Mouse (Mus musculus) neural tube, embryonic 14.5 days (tissue): ENCODE measurements around the gene Vti1a. TPM values are rescaled to one million over a fixed set of nuclear protein-coding genes. Genes with fewer than 3 reads are reported as not detected.

ENCODE experiments used
- ATAC-seq: fragments of 200-750 bp; cut with Nextera tagmentation; 2 replicates; pipeline ENCODE4 v1.8.0; 2017; ENCODE audit warnings: low read depth, mild to moderate bottlenecking, moderate TSS enrichment, moderate library complexity
- H3K27ac ChIP-seq: fragments of 300-500 bp; sonication (generic); 2 replicates; pipeline ENCODE4 v1.5.1; 2014; ENCODE audit warnings: low read depth, mild to moderate bottlenecking, control low read depth, low read length, moderate library complexity, mixed read lengths
- H3K27me3 ChIP-seq: fragments of 300-500 bp; sonication (generic); 2 replicates; pipeline ENCODE4 v1.6.1; 2014; ENCODE audit warnings: low read length; ENCODE audit not compliant: control insufficient read depth, insufficient read depth
- H3K36me3 ChIP-seq: fragments of 300-500 bp; sonication (generic); 2 replicates; pipeline ENCODE4 v1.6.1; 2014; ENCODE audit warnings: low read length, mixed read lengths; ENCODE audit not compliant: control insufficient read depth, insufficient read depth
- H3K4me1 ChIP-seq: fragments of 300-500 bp; sonication (generic); 2 replicates; pipeline ENCODE4 v1.6.1; 2014; ENCODE audit warnings: low read length; ENCODE audit not compliant: control insufficient read depth, insufficient read depth
- H3K4me2 ChIP-seq: fragments of 300-500 bp; sonication (generic); 2 replicates; pipeline ENCODE4 v1.6.1; 2014; ENCODE audit warnings: mild to moderate bottlenecking, low read depth, low read length, control low read depth
- H3K4me3 ChIP-seq: fragments of 300-500 bp; sonication (generic); 2 replicates; pipeline ENCODE4 v1.5.1; 2014; ENCODE audit warnings: low read depth, low read length, control low read depth, mixed read lengths
- H3K9ac ChIP-seq: fragments of 300-500 bp; sonication (generic); replicated peaks from 2 replicates; pipeline ENCODE4 v1.6.1; 2014; ENCODE audit warnings: low read depth, mild to moderate bottlenecking, control low read depth, low read length, mixed read lengths
- H3K9me3 ChIP-seq: fragments of 300-500 bp; sonication (generic); 2 replicates; pipeline ENCODE4 v1.6.1; 2016; ENCODE audit warnings: low read length; ENCODE audit not compliant: control insufficient read depth
- WGBS: fragments of 180-500 bp; shearing (Covaris S2); extraction: QIAGEN DNeasy Blood & Tissue Kit; methylation state at CpG from one replicate; pipeline ENCODE4 v1.1.7; 2014; 5-methylcytosine and 5-hydroxymethylcytosine counted together
- polyA plus RNA-seq: library from polyadenylated mRNA; unstranded; fragments of >200 nt; fragmentation: Nextera tagmentation; extraction: Ambion mirVana; gene quantifications from 2 replicates; pipeline ENCODE4 v1.2.1, GENCODE M21; 2014

Vti1a gene
- polyA plus RNA-seq, 1 experiment from 2014 or later, result 35.7 TPM

DNA sequence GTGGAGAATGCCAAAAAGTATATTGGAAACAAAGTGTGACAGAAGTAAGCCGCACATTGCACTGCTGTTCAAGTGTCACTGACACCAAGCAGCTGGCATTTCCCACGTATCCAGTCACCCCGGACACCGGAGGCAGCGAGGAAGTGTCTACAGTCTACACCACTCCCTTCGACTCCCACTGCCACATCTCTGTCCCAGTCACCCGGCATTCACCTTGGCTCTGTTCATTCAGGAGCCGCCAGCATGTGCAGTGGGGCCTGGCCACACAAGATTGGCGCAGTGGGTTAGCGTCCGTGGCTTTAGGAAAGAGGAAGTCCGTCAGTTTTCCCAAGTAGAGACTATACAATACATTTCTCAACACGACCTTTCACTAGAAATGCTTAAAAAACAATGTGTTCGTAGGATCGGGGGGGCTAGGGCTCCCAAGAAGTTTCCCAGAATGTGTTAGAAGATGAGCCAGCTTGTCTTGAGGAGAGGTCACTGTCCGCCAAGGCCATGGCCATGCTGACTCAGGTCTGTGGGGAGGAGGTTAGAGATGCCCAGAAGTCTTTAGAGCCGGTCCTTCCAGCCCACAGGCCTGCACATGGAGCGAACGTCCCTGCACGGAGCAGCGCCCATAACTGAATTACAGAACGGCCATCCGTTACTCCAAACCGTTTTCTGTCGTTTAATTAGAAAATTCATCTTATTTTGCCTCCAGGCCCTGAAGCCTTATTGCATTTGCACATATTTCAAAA is 261.4 kb downstream of the Vti1a start:
- Histone ChIP-seq H3K4me3 (no peak overlapping the region), H3K4me1 (peaks cover 6% of the 10 kb centered on the region; the same call in 1 of the 2 replicates), H3K36me3 (no peaks in the 10 kb centered on the region), H3K9ac (no peak overlapping the region), H3K27ac (no peak overlapping the region), H3K4me2 (no peak overlapping the region), H3K27me3 (peaks cover 4% of the 10 kb centered on the region; the same call in 1 of the 2 replicates), H3K9me3 (no peaks in the 10 kb centered on the region)
- WGBS, result 74% methylated on average over 25 of the region's 25 CpGs
- ATAC-seq, result no peak; the same call in 1 of the 2 replicates

DNA sequence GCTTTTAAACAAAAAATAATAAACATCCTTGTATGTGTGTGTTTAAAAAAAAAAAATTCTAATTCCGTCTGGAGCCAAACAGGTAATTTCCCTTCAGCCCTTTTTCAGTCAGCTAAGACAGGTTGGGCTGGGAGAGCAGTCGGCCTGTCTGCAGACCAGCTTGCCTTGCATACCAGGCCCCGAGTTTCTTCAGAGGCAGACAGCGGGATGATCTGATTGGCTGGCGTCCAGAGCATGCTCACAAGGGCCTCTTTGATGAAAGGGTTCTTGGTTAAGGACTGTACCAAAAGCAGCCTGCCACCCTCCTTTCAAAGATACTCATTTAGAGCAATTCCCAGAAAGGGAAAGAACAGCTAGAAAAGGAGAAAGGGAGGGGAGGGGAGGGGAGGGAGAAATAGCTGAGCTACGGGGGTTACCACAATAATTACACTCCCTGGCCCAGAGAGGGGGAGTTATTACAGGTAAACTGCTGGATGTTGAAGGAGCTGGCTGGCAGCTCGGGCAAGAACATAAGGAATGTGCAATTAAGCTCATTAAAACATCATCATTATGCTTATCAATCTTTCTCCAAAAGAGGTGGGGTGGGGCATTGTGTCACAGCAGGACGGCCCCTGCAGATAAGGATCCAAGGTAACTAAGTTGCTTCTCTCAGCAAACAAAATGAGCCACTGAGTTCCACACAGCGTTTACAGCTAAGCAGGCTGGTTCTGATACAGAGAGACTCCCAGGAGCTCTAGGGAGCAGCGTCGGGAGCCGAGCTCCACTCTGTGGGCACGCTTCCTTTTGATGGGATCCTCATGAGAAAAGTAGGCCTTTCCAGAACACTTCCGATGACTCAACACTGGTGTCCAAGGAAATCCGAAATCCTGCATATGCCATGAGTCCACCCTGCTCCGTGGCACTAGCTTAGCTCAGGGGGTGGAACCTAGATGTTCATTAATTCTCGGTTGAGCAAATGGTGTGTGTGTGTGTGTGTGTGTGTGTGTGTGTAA is 262.3 kb downstream of the Vti1a start:
- H3K4me3 ChIP-seq, result no peak overlapping the region
- H3K9me3 ChIP-seq, result no peaks in the 10 kb centered on the region
- H3K4me2 ChIP-seq, result 0 out of 2 replicates have a peak overlapping the region, but pooled peaks have one; percentile 0
- no peak overlapping the region for H3K9ac ChIP-seq
- WGBS, result 32% methylated on average over 17 of the region's 17 CpGs
- H3K36me3 ChIP-seq, result no peaks in the 10 kb centered on the region
- H3K27ac ChIP-seq, result no peak overlapping the region
- H3K4me1 ChIP-seq, result peaks cover 6% of the 10 kb centered on the region; the same call in 1 of the 2 replicates
- ATAC-seq, result peak; percentile 90
- H3K27me3 ChIP-seq, result peaks cover 4% of the 10 kb centered on the region; the same call in 1 of the 2 replicates

DNA sequence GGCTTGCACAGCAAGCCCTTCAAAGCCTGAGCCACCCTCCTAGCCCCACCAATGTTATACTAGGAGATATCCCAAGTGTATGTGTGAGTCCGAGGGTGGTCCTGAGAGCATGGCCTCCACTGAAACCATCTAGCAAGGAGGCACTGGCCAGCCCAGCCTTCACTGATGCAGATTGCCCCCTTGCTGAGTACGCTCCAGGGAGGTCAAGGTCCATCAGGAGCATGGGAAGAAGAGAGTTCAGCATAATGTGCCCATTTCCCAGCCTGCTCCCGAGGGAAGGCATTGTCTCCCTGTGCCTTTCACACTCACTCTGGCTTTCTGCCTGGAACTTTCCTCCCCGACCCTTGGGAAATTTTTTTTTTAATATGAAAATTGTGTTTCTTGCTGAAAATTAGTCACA is 263.2 kb downstream of the Vti1a start:
- no peak overlapping the region for H3K4me3 ChIP-seq
- no peaks in the 10 kb centered on the region for H3K9me3 ChIP-seq
- H3K27me3 ChIP-seq, result peaks cover 4% of the 10 kb centered on the region; the same call in 1 of the 2 replicates
- H3K36me3 ChIP-seq, result no peaks in the 10 kb centered on the region
- H3K4me1 ChIP-seq, result peaks cover 6% of the 10 kb centered on the region; the same call in 1 of the 2 replicates
- WGBS, result 86% methylated on average over 4 of the region's 4 CpGs
- H3K27ac ChIP-seq, result no peak overlapping the region
- ATAC-seq, result no peak
- H3K9ac ChIP-seq, result no peak overlapping the region
- H3K4me2 ChIP-seq, result no peak overlapping the region

DNA sequence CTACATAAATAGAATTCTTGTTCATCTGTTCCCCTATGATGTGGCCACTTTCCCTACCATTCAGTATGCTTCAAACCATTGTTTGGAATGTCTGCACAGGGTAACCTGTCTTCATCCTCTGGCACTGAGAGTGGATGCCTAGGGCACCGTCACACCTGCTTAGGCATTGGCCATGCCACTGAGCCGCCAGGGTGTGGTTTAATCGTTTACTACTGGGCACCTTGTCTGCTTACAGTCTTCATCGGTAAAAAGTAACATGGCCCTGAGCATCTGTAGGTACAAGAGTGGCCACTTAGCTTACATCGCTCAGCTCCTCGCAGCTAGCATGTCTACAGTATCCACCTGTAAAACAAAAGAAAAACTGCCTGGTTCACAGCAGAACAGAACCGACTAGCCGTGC is 264.1 kb downstream of the Vti1a start:
- Histone ChIP-seq H3K9ac (no peak overlapping the region), H3K36me3 (no peaks in the 10 kb centered on the region), H3K4me3 (no peak overlapping the region), H3K27me3 (peaks cover 4% of the 10 kb centered on the region; the same call in 1 of the 2 replicates), H3K27ac (no peak overlapping the region), H3K4me2 (no peak overlapping the region), H3K4me1 (peaks cover 6% of the 10 kb centered on the region; the same call in 1 of the 2 replicates), H3K9me3 (no peaks in the 10 kb centered on the region)
- WGBS, result 93% methylated on average over 8 of the region's 8 CpGs
- no peak for ATAC-seq

DNA sequence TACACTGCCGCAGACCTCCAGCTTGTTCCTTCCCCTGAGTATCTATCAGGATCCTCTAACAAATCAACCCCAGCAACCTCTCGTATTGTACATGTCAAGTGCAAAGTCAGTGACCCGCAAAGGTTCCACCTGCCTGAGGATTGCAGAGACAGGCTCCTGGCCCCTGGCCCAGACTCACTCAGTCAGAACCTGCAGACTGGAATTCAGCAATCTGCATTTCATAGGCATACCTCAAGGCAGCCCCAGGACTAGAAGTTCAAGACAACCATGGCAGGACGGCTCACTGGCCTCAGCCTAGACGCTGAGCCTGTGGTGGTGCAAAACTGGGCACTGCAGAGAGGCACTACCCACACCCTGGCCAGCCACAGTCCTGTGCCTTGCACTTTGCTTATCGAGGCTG is 264.6 kb downstream of the Vti1a start:
- H3K27ac ChIP-seq, result no peak overlapping the region
- no peaks in the 10 kb centered on the region for H3K9me3 ChIP-seq
- H3K9ac ChIP-seq, result no peak overlapping the region
- 91% methylated on average over 6 of the region's 6 CpGs for WGBS
- H3K27me3 ChIP-seq, result peaks cover 4% of the 10 kb centered on the region; the same call in 1 of the 2 replicates
- ATAC-seq, result no peak
- H3K4me3 ChIP-seq, result no peak overlapping the region
- H3K36me3 ChIP-seq, result no peaks in the 10 kb centered on the region
- peaks cover 6% of the 10 kb centered on the region; the same call in 1 of the 2 replicates for H3K4me1 ChIP-seq
- H3K4me2 ChIP-seq, result no peak overlapping the region

DNA sequence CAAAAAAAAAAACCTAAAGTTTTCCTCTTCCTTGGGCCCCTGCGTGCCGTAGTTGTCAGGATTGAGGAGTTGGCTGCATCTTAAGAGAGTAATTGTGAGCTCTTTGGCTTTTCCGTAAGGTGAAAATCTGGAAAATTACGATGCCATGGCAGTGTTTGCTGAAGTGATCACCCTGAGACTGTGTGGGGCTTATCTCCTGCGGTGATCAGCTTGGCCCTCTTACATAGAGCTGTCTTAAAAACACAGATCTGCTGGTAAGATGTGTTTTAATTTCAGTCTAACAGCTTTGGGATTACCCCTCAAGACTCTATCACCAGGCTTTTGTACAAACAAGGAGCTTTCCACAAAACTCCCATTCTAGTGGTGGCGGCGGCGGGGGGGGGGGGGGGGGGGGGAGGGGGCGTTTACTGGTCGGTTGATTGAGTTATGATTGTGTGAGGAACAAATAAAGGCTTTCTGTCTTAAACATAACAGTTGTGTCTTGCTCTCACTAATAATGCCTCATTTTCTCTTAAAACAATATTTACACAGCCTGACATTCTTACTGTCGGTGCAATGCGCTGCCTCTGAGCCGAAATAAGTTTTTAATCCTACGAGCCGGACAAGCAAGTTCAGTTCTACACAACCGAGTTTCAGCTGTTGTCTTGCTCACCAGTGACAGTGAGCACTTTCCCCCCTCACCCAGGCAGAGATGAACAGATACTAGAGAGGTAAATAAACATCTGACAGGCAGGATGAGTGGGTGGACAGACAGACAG is 267.0 kb downstream of the Vti1a start:
- 54% methylated on average over 16 of the region's 16 CpGs for WGBS
- Histone ChIP-seq H3K36me3 (no peaks in the 10 kb centered on the region), H3K4me3 (no peak overlapping the region), H3K9ac (no peak overlapping the region), H3K27ac (no peak overlapping the region), H3K4me2 (no peak overlapping the region), H3K9me3 (no peaks in the 10 kb centered on the region), H3K4me1 (peaks cover 6% of the 10 kb centered on the region; the same call in 1 of the 2 replicates), H3K27me3 (peaks cover 13% of the 10 kb centered on the region)
- ATAC-seq, result no peak

DNA sequence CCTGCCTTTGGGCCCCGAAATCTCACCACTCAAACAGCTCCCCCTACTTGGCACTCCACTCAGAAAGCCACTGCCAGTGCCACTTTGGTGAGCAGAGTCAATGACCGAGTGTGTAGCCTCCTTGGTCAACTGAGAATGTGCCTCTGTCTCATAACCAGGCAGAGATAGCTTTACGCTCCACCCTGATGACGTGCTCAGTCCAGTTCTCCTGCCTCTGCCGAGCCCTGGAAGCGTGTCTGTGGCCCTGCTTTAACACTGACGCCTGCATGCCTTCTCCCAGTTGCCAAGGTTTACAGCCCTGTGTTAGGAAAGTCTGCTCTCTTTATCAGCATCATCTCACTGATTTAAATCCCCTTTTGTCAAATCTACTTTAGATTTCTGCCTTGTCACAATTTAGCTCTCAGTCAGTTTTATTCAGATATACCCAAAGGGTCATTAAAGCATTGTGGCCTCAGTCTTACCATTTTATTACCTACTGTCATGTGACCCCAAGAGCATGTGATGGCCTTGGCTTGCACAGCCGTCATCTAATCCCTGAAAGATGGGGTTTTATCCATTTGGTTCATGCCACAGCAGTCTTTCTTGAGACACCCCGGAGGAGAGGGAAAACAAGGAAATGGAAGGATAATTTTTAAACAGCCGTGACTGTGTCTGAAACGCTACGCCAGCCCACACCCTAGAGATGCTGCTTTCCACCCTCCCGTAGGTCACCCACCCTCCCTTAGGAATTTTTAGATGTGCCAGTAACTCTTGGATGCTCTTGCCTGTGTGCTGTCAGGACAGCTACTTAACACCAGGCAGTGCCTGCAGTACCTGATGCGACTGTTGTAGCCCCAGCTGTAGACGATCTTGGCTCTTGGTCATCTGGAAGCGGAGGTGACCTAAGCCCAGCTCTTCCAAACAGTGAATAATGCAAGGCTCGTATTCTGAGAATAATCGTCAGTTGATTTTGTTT is 269.5 kb downstream of the Vti1a start:
- Histone ChIP-seq H3K36me3 (no peaks in the 10 kb centered on the region), H3K9me3 (no peaks in the 10 kb centered on the region), H3K27me3 (peaks cover 16% of the 10 kb centered on the region), H3K4me2 (no peak overlapping the region), H3K4me1 (peaks cover 6% of the 10 kb centered on the region; the same call in 1 of the 2 replicates), H3K27ac (no peak overlapping the region), H3K4me3 (no peak overlapping the region), H3K9ac (no peak overlapping the region)
- no peak for ATAC-seq
- WGBS, result 67% methylated on average over 18 of the region's 18 CpGs
